Mouse (Mus musculus) gastrocnemius, postnatal 4 days (tissue): ENCODE results near the gene Slc26a8. TPM values are rescaled to one million over a fixed set of nuclear protein-coding genes. Genes with fewer than 3 reads are reported as not detected.

Experiments used
- DNase-seq, 2 experiments: peaks; one replicate each; pipeline ENCODE4 v3.0.0; 2021 to 2022; ENCODE audit warnings: low spot score in 2 of 2, mixed read lengths in 2 of 2
- total RNA-seq, 2 experiments: library from RNA; stranded (reverse); gene quantifications; 2 replicates each; pipeline ENCODE4 v1.2.3; 2021

Gene Slc26a8
- total RNA-seq, 2 experiments from 2014 or later, result 2.0 to 2.3 TPM

DNA sequence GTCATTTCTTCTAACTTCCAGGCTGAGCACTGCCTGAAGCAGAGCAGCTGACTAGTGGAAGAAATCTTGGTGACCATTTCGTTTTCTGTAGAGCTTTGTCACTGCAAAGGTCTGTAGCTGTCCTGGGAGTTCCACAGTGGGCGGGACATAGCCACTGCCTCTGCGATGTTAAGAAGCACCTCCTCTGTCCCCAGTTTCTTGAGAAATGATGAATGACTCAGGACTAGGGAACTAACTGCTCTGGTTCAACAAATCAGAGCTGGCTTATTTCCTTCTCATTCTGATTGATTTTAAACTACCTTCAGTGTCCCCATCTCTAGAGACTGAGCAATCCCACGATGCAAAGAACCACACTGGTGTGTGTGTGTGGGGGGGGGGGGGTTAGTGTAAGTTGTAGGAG, 45.9 kb downstream of the Slc26a8 start:
- DNase-seq, result no peak

DNA sequence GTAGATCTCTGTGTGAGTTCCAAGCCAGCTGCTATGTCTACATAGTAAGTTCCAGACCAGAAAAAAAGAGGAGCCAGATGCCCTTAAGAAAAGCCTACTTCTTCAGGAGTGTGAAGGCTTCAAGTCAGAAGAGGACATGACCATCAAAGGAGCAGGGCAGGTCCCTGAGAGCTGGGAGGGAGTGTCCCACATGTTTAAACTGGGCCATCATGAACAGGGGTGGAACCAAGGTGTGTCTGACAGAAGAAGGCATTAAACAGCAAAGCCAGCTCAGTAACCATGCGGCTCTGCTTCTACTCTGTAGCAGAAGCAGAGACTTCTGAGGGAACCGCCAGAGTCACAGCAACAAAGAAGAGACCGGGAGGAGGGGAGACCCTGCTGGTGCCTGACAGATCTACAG, 46.3 kb downstream of the Slc26a8 start:
- no peak for DNase-seq

- no peak for DNase-seq
Measured at GRCm38 (mm10) chr17:28640113-28640512, 49.9 kb downstream of the Slc26a8 start.

DNA sequence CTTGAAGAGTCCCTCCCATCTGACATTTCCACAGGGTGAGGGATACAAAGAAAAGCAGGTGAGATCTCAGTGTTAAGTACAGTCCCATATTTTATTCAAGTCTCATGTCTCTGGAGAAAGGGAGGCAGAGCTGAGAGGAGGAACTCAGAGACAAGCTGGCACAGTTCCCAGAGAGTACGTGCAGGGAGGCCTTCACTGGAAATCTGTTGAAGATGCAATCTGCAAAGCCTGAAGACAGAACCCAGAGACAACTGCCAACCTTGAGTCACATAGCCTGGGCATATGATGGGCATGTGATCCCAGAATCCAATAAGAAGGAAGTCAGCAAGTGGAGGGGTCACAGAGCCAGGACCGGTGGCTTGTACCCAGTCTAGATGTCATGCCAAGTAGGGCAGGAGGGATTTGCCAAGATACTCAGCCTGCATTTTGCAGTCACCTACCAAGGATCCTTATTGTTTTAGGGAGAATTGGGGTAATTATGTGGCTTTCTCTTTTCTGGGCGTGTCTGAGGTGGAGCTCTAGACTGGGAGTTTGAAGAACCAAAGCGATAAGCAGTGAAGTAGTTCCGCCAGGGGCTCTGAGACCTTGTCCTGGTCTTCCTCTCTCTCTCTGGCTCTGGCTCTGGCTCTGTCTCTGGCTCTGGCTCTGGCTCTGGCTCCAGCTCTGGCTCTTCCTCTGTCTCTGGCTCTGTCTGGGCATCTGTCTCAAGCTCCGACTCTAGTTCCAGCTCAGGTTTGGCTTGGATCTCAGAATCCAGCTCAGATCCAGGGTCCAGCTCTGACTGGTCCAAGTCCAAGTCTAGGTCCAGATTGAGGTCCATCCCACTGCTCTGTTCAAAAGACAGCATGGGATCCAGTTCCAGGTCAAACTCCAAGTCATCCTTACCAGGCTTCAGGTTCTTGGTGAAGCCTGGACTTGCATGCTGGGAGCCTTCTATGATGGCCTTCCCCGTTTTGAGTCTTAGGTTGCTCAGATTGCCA, 52.0 kb downstream of the Slc26a8 start:
- no peak for DNase-seq

DNA sequence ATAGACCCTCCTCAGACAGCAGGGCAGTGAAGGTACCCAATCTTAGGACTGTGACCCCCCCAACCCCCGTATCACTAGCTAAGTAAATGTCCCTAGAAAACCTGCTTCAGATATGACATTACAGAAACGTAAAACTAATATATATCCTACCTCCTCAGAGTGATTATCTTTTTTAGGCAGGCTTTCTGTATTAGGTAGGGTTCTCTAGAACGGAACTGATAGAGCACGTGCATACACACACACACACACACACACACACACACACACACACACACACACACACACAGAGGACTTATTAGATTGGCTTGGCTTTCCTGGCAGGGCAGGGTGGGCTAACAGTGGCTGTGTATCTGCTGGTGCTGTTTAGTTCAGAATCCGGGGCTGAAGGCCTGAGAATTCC, 54.2 kb downstream of the Slc26a8 start:
- DNase-seq, result no peak

GRCm38 (mm10) chr17:28629125-28629524, 60.9 kb downstream of the Slc26a8 start:
- DNase-seq, result no peak

- DNase-seq, result no peak
Measured at GRCm38 (mm10) chr17:28628248-28629124, 61.5 kb downstream of the Slc26a8 start.

DNA sequence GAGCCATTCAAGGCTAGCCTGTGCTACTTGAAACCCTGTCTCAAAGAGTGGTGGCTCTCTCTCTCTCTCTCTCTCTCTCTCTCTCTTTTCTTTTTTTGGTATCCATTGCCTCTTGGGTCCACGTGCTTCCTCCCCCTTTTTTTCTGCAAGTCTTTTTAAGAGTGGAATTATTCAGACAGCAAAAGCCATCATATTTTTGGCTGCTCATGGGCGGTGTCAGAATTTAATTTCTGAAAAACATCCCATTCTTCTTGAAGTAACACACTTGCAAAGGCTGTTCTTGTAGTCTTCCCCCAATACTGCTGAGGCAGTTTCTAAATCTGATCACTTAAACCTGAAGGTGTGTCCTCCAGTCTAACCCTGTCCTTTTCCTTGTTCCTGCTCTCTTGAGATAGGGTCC, 63.1 kb downstream of the Slc26a8 start:
- no peak for DNase-seq

GRCm38 (mm10) chr17:28625327-28625726, 64.7 kb downstream of the Slc26a8 start:
- no peak for DNase-seq

DNA sequence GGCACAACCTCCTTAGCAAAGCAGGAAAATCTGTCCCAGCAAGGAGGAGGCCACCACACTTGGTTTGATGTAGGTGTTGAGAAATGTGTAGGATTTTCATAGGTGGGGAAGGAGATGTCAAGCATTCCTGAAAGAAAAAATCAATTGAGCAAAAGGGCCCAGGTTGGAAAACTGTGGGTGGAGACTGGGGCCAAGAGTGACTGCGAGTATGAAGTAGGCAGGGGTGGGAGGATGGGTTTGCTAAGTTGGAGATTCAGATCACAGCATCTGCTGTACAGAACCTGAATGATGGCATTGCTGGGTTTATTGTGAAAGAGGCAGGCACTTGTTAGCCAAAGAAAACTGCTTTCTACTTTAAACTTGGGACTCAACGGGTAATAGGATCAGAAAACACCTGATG, 65.2 kb downstream of the Slc26a8 start:
- no peak for DNase-seq

- DNase-seq, result peak; percentile 79 to 89
Measured at GRCm38 (mm10) chr17:28622300-28622759, 67.7 kb downstream of the Slc26a8 start, which contains the start of gene Srpk1. TSS of gene Srpk1 (minus strand) at chr17:28622709.

- DNase-seq, result peak; percentile 20 to 45
Measured at GRCm38 (mm10) chr17:28621381-28622299, 68.4 kb downstream of the Slc26a8 start.

GRCm38 (mm10) chr17:28618775-28619174, 71.3 kb downstream of the Slc26a8 start:
- DNase-seq, result no peak

- no peak for DNase-seq
Measured at GRCm38 (mm10) chr17:28618124-28618523, 71.9 kb downstream of the Slc26a8 start.

- DNase-seq, result no peak
Measured at GRCm38 (mm10) chr17:28617636-28618035, 72.4 kb downstream of the Slc26a8 start.

GRCm38 (mm10) chr17:28615332-28615731, 74.7 kb downstream of the Slc26a8 start:
- no peak for DNase-seq

DNA sequence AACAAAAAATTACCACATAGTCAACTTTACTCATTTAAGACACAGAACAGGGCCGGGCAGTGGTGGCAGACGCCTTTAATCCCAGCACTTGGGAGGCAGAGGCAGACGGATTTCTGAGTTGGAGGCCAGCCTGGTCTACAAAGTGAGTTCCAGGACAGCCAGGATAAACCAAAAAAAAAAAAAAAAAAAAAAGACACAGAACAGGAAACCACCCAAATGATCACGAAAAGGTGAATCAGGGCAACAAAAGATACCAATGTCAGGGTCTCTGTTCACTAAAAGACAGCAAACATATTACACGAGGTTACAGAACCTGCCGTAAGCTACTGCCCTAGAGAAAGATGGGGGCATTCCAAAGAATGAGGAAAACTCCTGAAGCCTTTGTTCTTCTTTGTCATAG, 76.9 kb downstream of the Slc26a8 start:
- no peak for DNase-seq

DNA sequence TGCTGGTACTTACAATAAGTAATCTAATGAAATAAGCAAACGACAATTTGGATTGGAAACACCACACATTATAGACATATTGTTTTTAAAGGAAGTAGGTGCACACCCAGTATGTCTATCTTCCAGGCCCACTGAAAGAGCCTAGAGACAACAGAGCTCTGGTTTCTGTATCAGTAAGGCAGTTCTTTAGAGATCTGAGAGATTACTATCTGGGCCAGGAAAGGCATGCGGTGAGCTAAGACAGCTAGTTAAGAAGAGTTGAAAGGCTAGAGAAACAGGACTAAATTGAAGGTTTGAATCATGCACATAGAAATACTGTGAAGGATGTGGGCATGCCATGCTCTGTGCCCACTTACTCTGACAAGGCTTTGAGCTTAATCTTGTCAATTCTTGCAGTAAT, 77.4 kb downstream of the Slc26a8 start:
- no peak for DNase-seq

DNA sequence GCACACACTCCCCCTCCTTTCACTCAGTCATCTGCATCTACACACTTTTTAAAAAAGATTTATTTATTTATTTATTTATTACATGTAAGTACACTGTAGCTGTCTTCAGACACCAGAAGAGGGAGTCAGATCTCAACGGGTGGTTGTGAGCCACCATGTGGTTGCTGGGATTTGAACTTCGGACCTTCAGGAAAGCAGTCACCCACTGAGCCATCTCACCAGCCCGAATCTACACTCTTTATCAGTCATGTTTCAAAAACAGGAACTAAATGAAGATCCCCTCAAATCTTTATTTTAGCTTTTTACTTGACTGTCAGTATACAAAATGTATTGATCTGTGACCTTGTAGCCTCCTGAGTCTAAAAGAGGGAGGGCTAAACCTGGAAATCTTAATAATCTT, 80.5 kb downstream of the Slc26a8 start:
- DNase-seq, result no peak

GRCm38 (mm10) chr17:28601557-28602250, 88.3 kb downstream of the Slc26a8 start:
- DNase-seq, result no peak
